Mouse (Mus musculus) embryo, embryonic 10 days (tissue): Measurements from ENCODE around the gene Gpr137c.

Experiments
- DNase-seq: peaks from one replicate; pipeline ENCODE4 v3.0.0-alpha.2; 2015; ENCODE audit warnings: low spot score

Gene Gpr137c

GRCm38 (mm10) chr14:45219281-45220089 lies at the start of gene Gpr137c:
Gpr137c (plus strand) TSS chr14:45219717.
- peak; percentile 98 for DNase-seq

GRCm38 (mm10) chr14:45172260-45172659 lies 47.3 kb upstream of the Gpr137c start:
- no peak for DNase-seq

GRCm38 (mm10) chr14:45175012-45175740 lies 44.3 kb upstream of the Gpr137c start:
- no peak for DNase-seq

GRCm38 (mm10) chr14:45179186-45179585 lies 40.3 kb upstream of the Gpr137c start:
- DNase-seq: no peak

- DNase-seq: no peak
These were observed 39.9 kb upstream of the Gpr137c start for GRCm38 (mm10) chr14:45179606-45180005.

- DNase-seq: no peak
These were observed 37.9 kb upstream of the Gpr137c start for GRCm38 (mm10) chr14:45181611-45182010.

GRCm38 (mm10) chr14:45190999-45191398 lies 28.5 kb upstream of the Gpr137c start:
- DNase-seq: no peak

- DNase-seq: no peak
These were observed 18.9 kb upstream of the Gpr137c start for GRCm38 (mm10) chr14:45200607-45201006.

- no peak for DNase-seq
These were observed 8.8 kb upstream of the Gpr137c start for GRCm38 (mm10) chr14:45210683-45211082.

GRCm38 (mm10) chr14:45211431-45211830 lies 8.1 kb upstream of the Gpr137c start:
- DNase-seq: no peak

- DNase-seq: no peak
These were observed 2.7 kb upstream of the Gpr137c start for GRCm38 (mm10) chr14:45216711-45217340.

- DNase-seq: no peak
These were observed 1.8 kb upstream of the Gpr137c start for GRCm38 (mm10) chr14:45217693-45218092.

GRCm38 (mm10) chr14:45220090-45220956 lies 806 bp downstream of the Gpr137c start, which contains the start of gene Txndc16:
Txndc16 (minus strand) TSS chr14:45220328.
- peak; percentile 79 for DNase-seq

GRCm38 (mm10) chr14:45220957-45221630 lies 1.6 kb downstream of the Gpr137c start:
- no peak for DNase-seq

- no peak for DNase-seq
These were observed 19.5 kb downstream of the Gpr137c start for GRCm38 (mm10) chr14:45239042-45239441.

- DNase-seq: no peak
These were observed 22.1 kb downstream of the Gpr137c start for GRCm38 (mm10) chr14:45241613-45242012.

GRCm38 (mm10) chr14:45251548-45252076 lies 32.1 kb downstream of the Gpr137c start:
- no peak for DNase-seq

- no peak for DNase-seq
These were observed 44.5 kb downstream of the Gpr137c start for GRCm38 (mm10) chr14:45263831-45264592.

- no peak for DNase-seq
These were observed 56.3 kb downstream of the Gpr137c start for GRCm38 (mm10) chr14:45275816-45276215.

- DNase-seq: no peak
These were observed 62.5 kb downstream of the Gpr137c start for GRCm38 (mm10) chr14:45282066-45282465.
